Mouse (Mus musculus) limb, embryonic 14.5 days (tissue): Measurements from ENCODE around the gene 1700030J22Rik. TPM values are rescaled to one million over a fixed set of nuclear protein-coding genes. Genes with fewer than 3 reads are reported as not detected.

Source experiments
- ATAC-seq: fragments of 200-750 bp; cut with Nextera tagmentation; 2 replicates; pipeline ENCODE4 v1.8.0; 2017; ENCODE audit warnings: low read depth, moderate number of reproducible peaks, moderate TSS enrichment; ENCODE audit not compliant: low FRiP score
- DNase-seq: peaks from one replicate; pipeline ENCODE4 v3.0.0-alpha.2; 2015; ENCODE audit warnings: low spot score
- H3K27ac ChIP-seq: fragments of 300-500 bp; sonication (generic); replicated peaks from 2 replicates; pipeline ENCODE4 v1.5.1; 2014; ENCODE audit warnings: low read depth, mild to moderate bottlenecking, low read length, moderate library complexity, mixed read lengths
- H3K27me3 ChIP-seq: fragments of 300-500 bp; sonication (generic); 2 replicates; pipeline ENCODE4 v1.6.1; 2014; ENCODE audit warnings: low read length, mixed read lengths; ENCODE audit not compliant: control insufficient read depth, insufficient read depth
- H3K36me3 ChIP-seq: fragments of 300-500 bp; sonication (generic); 2 replicates; pipeline ENCODE4 v1.6.1; 2014; ENCODE audit warnings: mild to moderate bottlenecking, low read length, moderate library complexity, mixed read lengths; ENCODE audit not compliant: control insufficient read depth, insufficient read depth
- H3K4me1 ChIP-seq: fragments of 300-500 bp; sonication (generic); 2 replicates; pipeline ENCODE4 v1.6.1; 2014; ENCODE audit warnings: antibody characterized with exemption, low read length, mixed read lengths; ENCODE audit not compliant: control insufficient read depth, insufficient read depth
- H3K4me2 ChIP-seq: fragments of 300-500 bp; sonication (generic); replicated peaks from 2 replicates; pipeline ENCODE4 v1.6.1; 2014; ENCODE audit warnings: low read depth, mild to moderate bottlenecking, low read length, moderate library complexity; ENCODE audit not compliant: severe bottlenecking
- H3K4me3 ChIP-seq: fragments of 300-500 bp; sonication (generic); replicated peaks from 2 replicates; pipeline ENCODE4 v1.5.1; 2014; ENCODE audit warnings: low read length
- H3K9ac ChIP-seq: fragments of 300-500 bp; sonication (generic); 2 replicates; pipeline ENCODE4 v1.6.1; 2014; ENCODE audit warnings: mild to moderate bottlenecking, low read depth, low read length, moderate library complexity; ENCODE audit not compliant: severe bottlenecking
- H3K9me3 ChIP-seq: fragments of 300-500 bp; sonication (generic); 2 replicates; pipeline ENCODE4 v1.6.1; 2016; ENCODE audit warnings: low read length; ENCODE audit not compliant: control insufficient read depth
- POLR2A ChIP-seq: fragments of 200-500 bp; IDR thresholded peaks from 2 replicates; pipeline ENCODE4 v1.8.0; 2012; ENCODE audit warnings: inconsistent platforms, mild to moderate bottlenecking, moderate library complexity, borderline replicate concordance; ENCODE audit not compliant: insufficient read depth, insufficient read length; ENCODE audit errors: extremely low read depth
- WGBS: fragments of 180-500 bp; shearing (Covaris S2); extraction: QIAGEN DNeasy Blood & Tissue Kit; methylation state at CpG from one replicate; pipeline ENCODE4 v1.1.7; 2014; 5-methylcytosine and 5-hydroxymethylcytosine counted together
- polyA plus RNA-seq, 2 experiments: library from polyadenylated mRNA; depleted of rRNA in 1 of 2; stranded (reverse) in 1 of 2; unstranded in 1 of 2; fragments of >200 nt; fragmentation: Nextera tagmentation in 1 of 2; extraction: Ambion mirVana in 1 of 2; gene quantifications; 2 replicates each; pipeline versions ENCODE4 v1.2.1 to v1.2.3; 2012 to 2014

The 1700030J22Rik gene
- polyA plus RNA-seq, 2 experiments, result 0.74 to 1.1 TPM

- TF ChIP-seq POLR2A, result no peak
- H3K27me3 ChIP-seq, result no peaks in the 10 kb centered on the region
- no peak overlapping the region for H3K4me2 ChIP-seq
- ATAC-seq (no peak), DNase-seq (peak; percentile 71)
- no peak overlapping the region for H3K27ac ChIP-seq
- H3K36me3 ChIP-seq, result peaks cover 31% of the 10 kb centered on the region
- no peaks in the 10 kb centered on the region for H3K9me3 ChIP-seq
- H3K9ac ChIP-seq, result no peak overlapping the region
- H3K4me3 ChIP-seq, result no peak overlapping the region
- WGBS, result 44% methylated on average over 5 of the region's 5 CpGs
- H3K4me1 ChIP-seq, result peaks cover 6% of the 10 kb centered on the region; the same call in 1 of the 2 replicates
Measured at GRCm38 (mm10) chr8:116951369-116951768, 27.4 kb downstream of the 1700030J22Rik start.

- WGBS, result 84% methylated on average over 7 of the region's 7 CpGs
- TF ChIP-seq POLR2A, result no peak
Measured at GRCm38 (mm10) chr8:116947589-116947988, 31.2 kb downstream of the 1700030J22Rik start.

GRCm38 (mm10) chr8:116946851-116947250, 31.9 kb downstream of the 1700030J22Rik start:
- Histone ChIP-seq H3K4me2 (no peak overlapping the region), H3K4me3 (no peak overlapping the region), H3K27ac (no peak overlapping the region), H3K36me3 (no peaks in the 10 kb centered on the region), H3K9me3 (no peaks in the 10 kb centered on the region), H3K4me1 (peaks cover 15% of the 10 kb centered on the region), H3K27me3 (no peaks in the 10 kb centered on the region), H3K9ac (no peak overlapping the region)
- no peak for ATAC-seq
- TF ChIP-seq POLR2A, result no peak
- no peak for DNase-seq
- WGBS, result 89% methylated on average over 6 of the region's 6 CpGs

More at GRCm38 (mm10) chr8:116947589-116947988, 31.2 kb downstream of the 1700030J22Rik start:
- Histone ChIP-seq H3K4me2 (no peak overlapping the region), H3K27ac (no peak overlapping the region), H3K27me3 (no peaks in the 10 kb centered on the region), H3K9me3 (no peaks in the 10 kb centered on the region), H3K4me1 (peaks cover 15% of the 10 kb centered on the region), H3K9ac (no peak overlapping the region), H3K4me3 (no peak overlapping the region), H3K36me3 (no peaks in the 10 kb centered on the region)
- ATAC-seq (no peak), DNase-seq (no peak)

GRCm38 (mm10) chr8:116946268-116946838, 32.4 kb downstream of the 1700030J22Rik start:
- peaks cover 15% of the 10 kb centered on the region for H3K4me1 ChIP-seq
- no peak overlapping the region for H3K9ac ChIP-seq
- no peak overlapping the region for H3K4me2 ChIP-seq
- no peak for DNase-seq
- no peaks in the 10 kb centered on the region for H3K9me3 ChIP-seq
- H3K27me3 ChIP-seq, result no peaks in the 10 kb centered on the region
- H3K27ac ChIP-seq, result no peak overlapping the region
- ATAC-seq, result no peak
- H3K36me3 ChIP-seq, result no peaks in the 10 kb centered on the region
- H3K4me3 ChIP-seq, result no peak overlapping the region
- TF ChIP-seq POLR2A, result no peak
- 86% methylated on average over 21 of the region's 21 CpGs for WGBS

GRCm38 (mm10) chr8:116945169-116945910, 33.4 kb downstream of the 1700030J22Rik start:
- H3K27ac ChIP-seq, result no peak overlapping the region
- no peak overlapping the region for H3K4me3 ChIP-seq
- no peak for TF ChIP-seq POLR2A
- no peaks in the 10 kb centered on the region for H3K9me3 ChIP-seq
- ATAC-seq, result no peak
- no peak overlapping the region for H3K9ac ChIP-seq
- WGBS, result 83% methylated on average over 9 of the region's 9 CpGs
- peaks cover 10% of the 10 kb centered on the region for H3K4me1 ChIP-seq
- no peaks in the 10 kb centered on the region for H3K27me3 ChIP-seq
- H3K4me2 ChIP-seq, result no peak overlapping the region
- no peaks in the 10 kb centered on the region for H3K36me3 ChIP-seq
- no peak for DNase-seq
